In the genomic region with DNA sequence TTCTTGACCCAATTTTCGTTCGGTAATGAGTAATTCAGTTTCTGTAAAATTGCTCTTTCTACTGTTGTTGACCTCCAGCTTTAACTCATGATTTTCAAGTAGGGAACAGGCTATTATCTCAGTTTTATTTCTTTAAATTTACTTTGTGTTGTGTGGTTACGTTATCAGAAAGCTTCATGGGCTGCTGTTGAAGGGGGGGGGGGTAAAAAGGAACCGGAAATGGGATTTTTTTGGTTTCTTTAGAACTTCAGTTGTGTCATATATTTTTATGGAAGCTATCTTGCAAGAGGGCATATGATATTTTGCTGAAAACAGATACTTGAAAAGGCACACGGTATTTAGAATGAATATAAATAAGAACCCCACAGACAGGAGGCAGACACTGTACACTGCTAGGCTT, we compare ENCODE assay signal across 47 mouse cellular contexts. TPM values are rescaled to one million over a fixed set of nuclear protein-coding genes. Genes with fewer than 3 reads are reported as not detected.
"Had no signal": no experiment of that assay in that cellular context is flagged by ENCODE, and none has a peak within 500 bp of the region (broad histone marks: within the 10 kb centered on the region; RNA-seq: fewer than 3 reads in every experiment).

No protein-coding gene starts in this region.

- H3K27ac ChIP-seq: limb, embryonic 10.5 days; limb, embryonic 12.5 days; limb, embryonic 13.5 days; limb, embryonic 15.5 days; liver, embryonic 12.5 days; liver, embryonic 13.5 days; liver, embryonic 14.5 days; liver, embryonic 15.5 days; lung, embryonic 15.5 days; macrophage; midbrain, embryonic 10.5 days; midbrain, embryonic 12.5 days; midbrain, embryonic 13.5 days; midbrain, embryonic 15.5 days; neural tube, embryonic 12.5 days had no signal

- DNase-seq: left cerebral cortex, postnatal 4 days; liver; liver, embryonic 13.5 days; liver, postnatal 0 days; lung, adult 18-20 months; lung, adult 2 months; lung, embryonic 14.5 days; lung, postnatal 10 days; lung, postnatal 14 days; lung, postnatal 36 days; lung, postnatal 4 days; midbrain, embryonic 14.5 days had no signal

- H3K4me1 ChIP-seq: limb, embryonic 10.5 days; limb, embryonic 12.5 days; limb, embryonic 13.5 days; limb, embryonic 15.5 days; liver, embryonic 12.5 days; liver, embryonic 13.5 days; liver, embryonic 15.5 days; lung, embryonic 15.5 days; megakaryocyte, embryonic 14.5 days; midbrain, embryonic 10.5 days; midbrain, embryonic 12.5 days; midbrain, embryonic 13.5 days; midbrain, embryonic 15.5 days; neural tube, embryonic 12.5 days had no signal

- H3K9me3 ChIP-seq: limb, embryonic 10.5 days; limb, embryonic 15.5 days; liver, embryonic 13.5 days; lung, embryonic 15.5 days; megakaryocyte, embryonic 14.5 days had no signal

- H3K36me3 ChIP-seq: limb, embryonic 10.5 days; limb, embryonic 12.5 days; limb, embryonic 13.5 days; limb, embryonic 15.5 days; liver, embryonic 12.5 days; liver, embryonic 13.5 days; liver, embryonic 15.5 days; lung, embryonic 15.5 days; midbrain, embryonic 10.5 days; midbrain, embryonic 12.5 days; midbrain, embryonic 13.5 days; midbrain, embryonic 15.5 days; neural tube, embryonic 12.5 days had no signal

- H3K9ac ChIP-seq: limb, embryonic 12.5 days; limb, embryonic 13.5 days; limb, embryonic 15.5 days; liver, embryonic 12.5 days; liver, embryonic 13.5 days; liver, embryonic 14.5 days; liver, embryonic 15.5 days; liver, postnatal 0 days; lung, embryonic 14.5 days; lung, embryonic 15.5 days; midbrain, embryonic 12.5 days; midbrain, embryonic 13.5 days; midbrain, embryonic 15.5 days; neural tube, embryonic 12.5 days had no signal

- H3K27me3 ChIP-seq: limb, embryonic 12.5 days; limb, embryonic 13.5 days; limb, embryonic 15.5 days; liver, embryonic 12.5 days; liver, embryonic 13.5 days; liver, embryonic 15.5 days; lung, embryonic 15.5 days; megakaryocyte, embryonic 14.5 days; midbrain, embryonic 12.5 days; midbrain, embryonic 13.5 days; midbrain, embryonic 15.5 days; neural tube, embryonic 12.5 days had no signal

- H3K4me3 ChIP-seq: limb, embryonic 10.5 days; limb, embryonic 12.5 days; limb, embryonic 13.5 days; limb, embryonic 15.5 days; liver, embryonic 12.5 days; liver, embryonic 13.5 days; liver, embryonic 15.5 days; lung, embryonic 15.5 days; megakaryocyte, embryonic 14.5 days; midbrain, embryonic 10.5 days; midbrain, embryonic 12.5 days; midbrain, embryonic 13.5 days; midbrain, embryonic 15.5 days; myocyte; neural tube, embryonic 12.5 days had no signal

RNA-seq across cellular contexts. Expression of gene Mrgprb4, which starts 26.0 kb away (rescaled TPM):
- total RNA-seq: left cerebral cortex, postnatal 10 days; left cerebral cortex, postnatal 14 days; left cerebral cortex, postnatal 25 days; left cerebral cortex, postnatal 36 days; left cerebral cortex, postnatal 4 days; liver, adult 2 months; megakaryocyte progenitor cell, adult 5-6 weeks; megakaryocyte, adult 5-6 weeks; megakaryocyte-erythroid progenitor cell, adult 5-6 weeks; midbrain, postnatal 0 days; monocyte, adult 5-6 weeks had no signal
- polyA plus RNA-seq: limb, embryonic 10.5 days; limb, embryonic 11.5 days; limb, embryonic 12.5 days; limb, embryonic 13.5 days; limb, embryonic 14.5 days; limb, embryonic 15.5 days; liver, adult 2 months; liver, embryonic 11.5 days; liver, embryonic 12.5 days; liver, embryonic 13.5 days; liver, embryonic 14.5 days; liver, embryonic 15.5 days; liver, embryonic 16.5 days; liver, postnatal 0 days; lung, adult 2 months; lung, embryonic 14.5 days; lung, embryonic 15.5 days; lung, embryonic 16.5 days; lung, postnatal 0 days; macrophage; midbrain, embryonic 10.5 days; midbrain, embryonic 11.5 days; midbrain, embryonic 12.5 days; midbrain, embryonic 13.5 days; midbrain, embryonic 14.5 days; midbrain, embryonic 15.5 days; midbrain, embryonic 16.5 days; midbrain, postnatal 0 days; myocyte; neural tube, embryonic 11.5 days; neural tube, embryonic 12.5 days had no signal

RNA-seq across cellular contexts. Expression of gene Mrgprb5, which starts 56.2 kb away (rescaled TPM):
- total RNA-seq: left cerebral cortex, postnatal 10 days; left cerebral cortex, postnatal 14 days; left cerebral cortex, postnatal 25 days; left cerebral cortex, postnatal 36 days; left cerebral cortex, postnatal 4 days; liver, adult 2 months; megakaryocyte progenitor cell, adult 5-6 weeks; megakaryocyte, adult 5-6 weeks; megakaryocyte-erythroid progenitor cell, adult 5-6 weeks; midbrain, postnatal 0 days; monocyte, adult 5-6 weeks had no signal
- polyA plus RNA-seq: limb, embryonic 10.5 days; limb, embryonic 11.5 days; limb, embryonic 12.5 days; limb, embryonic 13.5 days; limb, embryonic 14.5 days; limb, embryonic 15.5 days; liver, adult 2 months; liver, embryonic 11.5 days; liver, embryonic 12.5 days; liver, embryonic 13.5 days; liver, embryonic 14.5 days; liver, embryonic 15.5 days; liver, embryonic 16.5 days; liver, postnatal 0 days; lung, adult 2 months; lung, embryonic 14.5 days; lung, embryonic 15.5 days; lung, embryonic 16.5 days; lung, postnatal 0 days; macrophage; midbrain, embryonic 10.5 days; midbrain, embryonic 11.5 days; midbrain, embryonic 12.5 days; midbrain, embryonic 13.5 days; midbrain, embryonic 14.5 days; midbrain, embryonic 15.5 days; midbrain, embryonic 16.5 days; midbrain, postnatal 0 days; myocyte; neural tube, embryonic 11.5 days; neural tube, embryonic 12.5 days had no signal
